Mouse (Mus musculus) forebrain, embryonic 14.5 days (tissue): Measurements from ENCODE around the gene Tmigd1. TPM values are rescaled to one million over a fixed set of nuclear protein-coding genes. Genes with fewer than 3 reads are reported as not detected.
A peak's percentile ranks its signal among the peaks of the same experiment; 100 is the strongest.
"Not testable (repeated sequence)": the region's sequence is repeated elsewhere in the genome, so short reads cannot be mapped to it uniquely, and the experiment has no call there.

Experiments
- ATAC-seq: fragments of 200-750 bp; cut with Nextera tagmentation; 2 replicates; pipeline ENCODE4 v1.8.0; 2017; ENCODE audit warnings: mild to moderate bottlenecking, moderate library complexity
- DNase-seq: peaks from one replicate; pipeline ENCODE4 v3.0.0-alpha.2; 2015; ENCODE audit warnings: low spot score
- H3K27ac ChIP-seq: fragments of 300-500 bp; sonication (generic); 2 replicates; pipeline ENCODE4 v1.5.1; 2014; ENCODE audit warnings: low read depth, mild to moderate bottlenecking, control low read depth, low read length, moderate library complexity
- H3K27me3 ChIP-seq: fragments of 300-500 bp; sonication (generic); replicated peaks from 2 replicates; pipeline ENCODE4 v1.6.1; 2014; ENCODE audit warnings: low read length, control low read depth, mixed read lengths; ENCODE audit not compliant: control insufficient read depth, insufficient read depth
- H3K36me3 ChIP-seq: fragments of 300-500 bp; sonication (generic); 2 replicates; pipeline ENCODE4 v1.6.1; 2014; ENCODE audit warnings: low read length, control low read depth; ENCODE audit not compliant: control insufficient read depth, insufficient read depth
- H3K4me1 ChIP-seq: fragments of 300-500 bp; sonication (generic); 2 replicates; pipeline ENCODE4 v1.6.1; 2014; ENCODE audit warnings: antibody characterized with exemption, low read length, control low read depth; ENCODE audit not compliant: control insufficient read depth, insufficient read depth
- H3K4me2 ChIP-seq: fragments of 300-500 bp; sonication (generic); 2 replicates; pipeline ENCODE4 v1.6.1; 2014; ENCODE audit warnings: mild to moderate bottlenecking, control low read depth, low read length
- H3K4me3 ChIP-seq: fragments of 300-500 bp; sonication (generic); 2 replicates; pipeline ENCODE4 v1.5.1; 2014; ENCODE audit warnings: low read depth, low read length, control low read depth
- H3K9ac ChIP-seq: fragments of 300-500 bp; sonication (generic); 2 replicates; pipeline ENCODE4 v1.6.1; 2014; ENCODE audit warnings: mild to moderate bottlenecking, low read length, control low read depth, moderate library complexity
- H3K9me3 ChIP-seq: fragments of 300-500 bp; sonication (generic); replicated peaks from 2 replicates; pipeline ENCODE4 v1.6.1; 2016; ENCODE audit warnings: low read length, control low read depth, mixed read lengths; ENCODE audit not compliant: control insufficient read depth
- WGBS: fragments of 180-500 bp; shearing (Covaris S2); extraction: QIAGEN DNeasy Blood & Tissue Kit; methylation state at CpG from one replicate; pipeline ENCODE4 v1.1.7; 2014; 5-methylcytosine and 5-hydroxymethylcytosine counted together
- polyA plus RNA-seq: library from polyadenylated mRNA; unstranded; fragments of >200 nt; fragmentation: Nextera tagmentation; extraction: Ambion mirVana; gene quantifications from 2 replicates; pipeline ENCODE4 v1.2.1, GENCODE M21; 2014

Tmigd1 gene
- polyA plus RNA-seq, 1 experiment from 2014 or later, result not detected

- H3K9me3 ChIP-seq, result no peaks in the 10 kb centered on the region
- H3K36me3 ChIP-seq, result no peaks in the 10 kb centered on the region
- peak overlapping the region; percentile 21; the same call in 1 of the 2 replicates for H3K27ac ChIP-seq
- H3K4me3 ChIP-seq, result no peak overlapping the region
- no peak overlapping the region for H3K4me2 ChIP-seq
- H3K27me3 ChIP-seq, result no peaks in the 10 kb centered on the region
- H3K9ac ChIP-seq, result no peak overlapping the region
- ATAC-seq (no peak), DNase-seq (peak; percentile 23)
- H3K4me1 ChIP-seq, result peaks cover 7% of the 10 kb centered on the region; the same call in 1 of the 2 replicates
- 23% methylated on average over 3 of the region's 3 CpGs for WGBS
Observed at GRCm38 (mm10) chr11:76911325-76912054, 9.5 kb downstream of the Tmigd1 start.

- Histone ChIP-seq H3K36me3 (no peaks in the 10 kb centered on the region), H3K9ac (no peak overlapping the region), H3K4me3 (no peak overlapping the region), H3K4me1 (peaks cover 7% of the 10 kb centered on the region; the same call in 1 of the 2 replicates), H3K4me2 (no peak overlapping the region), H3K9me3 (no peaks in the 10 kb centered on the region), H3K27ac (no peak overlapping the region), H3K27me3 (no peaks in the 10 kb centered on the region)
- 49% methylated on average over 7 of the region's 7 CpGs for WGBS
- ATAC-seq (peak; percentile 44; the same call in 1 of the 2 replicates), DNase-seq (peak; percentile 83)
Observed at GRCm38 (mm10) chr11:76912055-76912395, 10.1 kb downstream of the Tmigd1 start.

- H3K4me1 ChIP-seq, result peaks cover 7% of the 10 kb centered on the region; the same call in 1 of the 2 replicates
- ATAC-seq (no peak), DNase-seq (no peak)
- H3K27ac ChIP-seq, result no peak overlapping the region
- no peak overlapping the region for H3K4me2 ChIP-seq
- no peaks in the 10 kb centered on the region for H3K36me3 ChIP-seq
- H3K27me3 ChIP-seq, result no peaks in the 10 kb centered on the region
- no peak overlapping the region for H3K4me3 ChIP-seq
- no peaks in the 10 kb centered on the region for H3K9me3 ChIP-seq
- no peak overlapping the region for H3K9ac ChIP-seq
- 78% methylated on average over 7 of the region's 7 CpGs for WGBS
Observed at GRCm38 (mm10) chr11:76914366-76914765, 12.4 kb downstream of the Tmigd1 start.

GRCm38 (mm10) chr11:76916539-76917229 is 14.7 kb downstream of the Tmigd1 start:
- H3K4me2 ChIP-seq, result no peak overlapping the region

GRCm38 (mm10) chr11:76917230-76917548 is 15.2 kb downstream of the Tmigd1 start:
- no peak overlapping the region for H3K4me2 ChIP-seq

More at GRCm38 (mm10) chr11:76916539-76917229, 14.7 kb downstream of the Tmigd1 start:
- Histone ChIP-seq H3K9ac (no peak overlapping the region), H3K36me3 (no peaks in the 10 kb centered on the region), H3K9me3 (no peaks in the 10 kb centered on the region), H3K4me3 (no peak overlapping the region), H3K27ac (no peak overlapping the region), H3K27me3 (no peaks in the 10 kb centered on the region), H3K4me1 (peaks cover 3% of the 10 kb centered on the region; the same call in 1 of the 2 replicates)
- DNase-seq (no peak), ATAC-seq (no peak)
- WGBS, result 56% methylated on average over 13 of the region's 13 CpGs

GRCm38 (mm10) chr11:76920607-76921006 is 18.6 kb downstream of the Tmigd1 start:
- 67% methylated on average over 1 of the region's 1 CpGs for WGBS
- Histone ChIP-seq H3K36me3 (no peaks in the 10 kb centered on the region), H3K27me3 (no peaks in the 10 kb centered on the region), H3K4me2 (no peak overlapping the region), H3K4me3 (no peak overlapping the region), H3K9me3 (no peaks in the 10 kb centered on the region), H3K27ac (no peak overlapping the region), H3K9ac (no peak overlapping the region), H3K4me1 (no peaks in the 10 kb centered on the region)
- no peak for DNase-seq
- ATAC-seq, result no peak

More at GRCm38 (mm10) chr11:76917230-76917548, 15.2 kb downstream of the Tmigd1 start:
- WGBS, result 53% methylated on average over 3 of the region's 3 CpGs
- Histone ChIP-seq H3K36me3 (no peaks in the 10 kb centered on the region), H3K9ac (no peak overlapping the region), H3K4me1 (no peaks in the 10 kb centered on the region), H3K27ac (no peak overlapping the region), H3K27me3 (no peaks in the 10 kb centered on the region), H3K4me3 (no peak overlapping the region), H3K9me3 (no peaks in the 10 kb centered on the region)
- DNase-seq (no peak), ATAC-seq (no peak)

GRCm38 (mm10) chr11:76924759-76925236 is 22.8 kb downstream of the Tmigd1 start, which contains the start of gene Blmh:
Blmh (plus strand) TSS chr11:76924809.
- no peaks in the 10 kb centered on the region for H3K27me3 ChIP-seq
- no peak within 1 kb of the TSS for H3K9ac ChIP-seq
- H3K4me3 ChIP-seq, result no peak within 1 kb of the TSS
- H3K36me3 ChIP-seq, result no peaks in the 10 kb centered on the region
- H3K27ac ChIP-seq, result no peak within 1 kb of the TSS
- DNase-seq, result no peak
- ATAC-seq, result no peak
- 74% methylated on average over 6 of the region's 6 CpGs for WGBS
- no peaks in the 10 kb centered on the region for H3K4me1 ChIP-seq
- H3K4me2 ChIP-seq, result no peak within 1 kb of the TSS
- H3K9me3 ChIP-seq, result no peaks in the 10 kb centered on the region

GRCm38 (mm10) chr11:76928586-76928985 is 26.6 kb downstream of the Tmigd1 start:
- not testable (repeated sequence) for DNase-seq, H3K4me2 ChIP-seq, H3K36me3 ChIP-seq, H3K4me1 ChIP-seq, H3K4me3 ChIP-seq, H3K27me3 ChIP-seq, H3K9ac ChIP-seq, H3K27ac ChIP-seq, H3K9me3 ChIP-seq, ATAC-seq
- WGBS, result 91% methylated on average over 8 of the region's 8 CpGs

- H3K4me2 ChIP-seq, result no peak overlapping the region
- no peak for DNase-seq
- no peak overlapping the region for H3K4me3 ChIP-seq
- WGBS, result 71% methylated on average over 3 of the region's 3 CpGs
- H3K9ac ChIP-seq, result no peak overlapping the region
- H3K27ac ChIP-seq, result no peak overlapping the region
- no peaks in the 10 kb centered on the region for H3K9me3 ChIP-seq
- no peaks in the 10 kb centered on the region for H3K4me1 ChIP-seq
- H3K27me3 ChIP-seq, result no peaks in the 10 kb centered on the region
- no peak for ATAC-seq
- no peaks in the 10 kb centered on the region for H3K36me3 ChIP-seq
Observed at GRCm38 (mm10) chr11:76933209-76933608, 31.2 kb downstream of the Tmigd1 start.
